Mouse (Mus musculus) midbrain, embryonic 11.5 days (tissue): ENCODE measurements at regions not wholly inside any gene's neighbourhood (a gene's known extent, or its start where the extent isn't known, plus 50 kb on each side); places are given as distances from the start of the nearest gene placed in this dataset.

ENCODE experiments used
- ATAC-seq: fragments of 200-750 bp; cut with Nextera tagmentation; 2 replicates; pipeline ENCODE4 v1.8.0; 2017; ENCODE audit warnings: moderate TSS enrichment, moderate library complexity; ENCODE audit not compliant: low FRiP score
- DNase-seq: peaks from one replicate; pipeline ENCODE4 v3.0.0; 2015; ENCODE audit warnings: low spot score; ENCODE audit errors: missing footprints
- H3K27ac ChIP-seq: fragments of 300-500 bp; sonication (generic); 2 replicates; pipeline ENCODE4 v1.5.1; 2014; ENCODE audit warnings: low read depth, low read length
- H3K27me3 ChIP-seq: fragments of 300-500 bp; sonication (generic); 2 replicates; pipeline ENCODE4 v1.6.1; 2014; ENCODE audit warnings: mild to moderate bottlenecking, low read length, moderate library complexity, mixed read lengths; ENCODE audit not compliant: control insufficient read depth, insufficient read depth
- H3K36me3 ChIP-seq: fragments of 300-500 bp; sonication (generic); 2 replicates; pipeline ENCODE4 v1.6.1; 2014; ENCODE audit warnings: mild to moderate bottlenecking, low read length, moderate library complexity, mixed read lengths; ENCODE audit not compliant: control insufficient read depth, insufficient read depth
- H3K4me1 ChIP-seq: fragments of 300-500 bp; sonication (generic); 2 replicates; pipeline ENCODE4 v1.6.1; 2014; ENCODE audit warnings: low read length; ENCODE audit not compliant: control insufficient read depth, insufficient read depth
- H3K4me2 ChIP-seq: fragments of 300-500 bp; sonication (generic); 2 replicates; pipeline ENCODE4 v1.6.1; 2014; ENCODE audit warnings: mild to moderate bottlenecking, moderate library complexity
- H3K4me3 ChIP-seq: fragments of 300-500 bp; sonication (generic); 2 replicates; pipeline ENCODE4 v1.5.1; 2014; ENCODE audit warnings: low read depth, low read length
- H3K9ac ChIP-seq: fragments of 300-500 bp; sonication (generic); 2 replicates; pipeline ENCODE4 v1.6.1; 2014; ENCODE audit warnings: low read length
- H3K9me3 ChIP-seq: fragments of 300-500 bp; sonication (generic); 2 replicates; pipeline ENCODE4 v1.6.1; 2016; ENCODE audit warnings: low read length; ENCODE audit not compliant: control insufficient read depth
- WGBS: fragments of 180-500 bp; shearing (Covaris S2); extraction: QIAGEN DNeasy Blood & Tissue Kit; methylation state at CpG from one replicate; pipeline ENCODE4 v1.1.7; 2014; 5-methylcytosine and 5-hydroxymethylcytosine counted together

DNA sequence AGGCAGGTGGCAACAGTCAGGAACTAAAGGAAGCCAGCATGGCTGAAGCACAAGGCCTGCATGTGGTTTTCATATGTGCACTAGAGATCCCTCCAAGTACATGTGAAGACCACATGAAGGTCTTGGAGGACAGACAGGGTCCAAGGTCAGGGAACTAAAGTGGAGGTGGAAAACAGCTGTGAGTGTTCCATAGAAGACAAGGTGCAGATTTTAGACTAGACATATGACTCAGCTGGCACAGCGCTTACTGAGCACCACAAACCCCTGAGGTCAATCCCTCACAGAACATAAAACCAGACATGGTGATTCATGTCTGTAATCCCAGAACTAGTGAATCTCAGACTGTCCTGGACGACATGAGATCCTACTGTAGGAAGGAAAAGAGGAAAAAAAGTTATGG is 75.3 kb upstream of the Rnf152 start:
- ATAC-seq = no peak
- WGBS = 74% methylated on average over 2 of the region's 2 CpGs
- H3K27me3 ChIP-seq = peaks cover 2% of the 10 kb centered on the region; the same call in 1 of the 2 replicates

DNA sequence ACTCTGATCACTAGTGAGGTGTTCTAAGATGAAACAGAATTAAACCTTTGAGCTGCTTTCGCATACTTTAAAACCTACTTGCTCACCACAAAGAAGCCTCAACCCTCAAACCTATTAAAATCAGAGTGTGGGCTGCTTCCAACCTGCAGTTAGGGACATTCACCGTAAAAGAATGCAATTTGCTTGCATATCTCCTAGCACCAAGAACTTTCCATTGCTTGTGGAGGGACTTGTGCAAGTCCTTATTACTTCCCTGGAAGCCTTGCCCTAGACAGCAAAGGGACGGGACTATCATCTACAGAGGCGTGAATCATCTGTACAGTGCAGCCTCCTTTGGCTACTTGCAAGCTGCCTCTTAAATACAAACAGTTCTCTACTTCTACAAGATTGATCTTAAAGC is 74.2 kb upstream of the Rnf152 start:
- no peak overlapping the region for H3K4me2 ChIP-seq
- no peak overlapping the region for H3K9ac ChIP-seq
- H3K27me3 ChIP-seq = no peaks in the 10 kb centered on the region
- WGBS = 90% methylated on average over 4 of the region's 4 CpGs
- no peaks in the 10 kb centered on the region for H3K36me3 ChIP-seq
- H3K4me1 ChIP-seq = peaks cover 4% of the 10 kb centered on the region
- H3K4me3 ChIP-seq = no peak overlapping the region
- ATAC-seq (no peak), DNase-seq (no peak)
- H3K27ac ChIP-seq = no peak overlapping the region
- H3K9me3 ChIP-seq = no peaks in the 10 kb centered on the region

More for the DNA sequence above, 75.3 kb upstream of the Rnf152 start:
- no peak overlapping the region for H3K9ac ChIP-seq
- H3K4me2 ChIP-seq = no peak overlapping the region
- no peaks in the 10 kb centered on the region for H3K9me3 ChIP-seq
- no peaks in the 10 kb centered on the region for H3K36me3 ChIP-seq
- no peak overlapping the region for H3K27ac ChIP-seq
- H3K4me1 ChIP-seq = no peaks in the 10 kb centered on the region
- DNase-seq = no peak
- no peak overlapping the region for H3K4me3 ChIP-seq

GRCm38 (mm10) chr1:105428165-105428564 is 71.7 kb upstream of the Rnf152 start:
- Histone ChIP-seq H3K36me3 (no peaks in the 10 kb centered on the region), H3K9ac (no peak overlapping the region), H3K27me3 (no peaks in the 10 kb centered on the region), H3K4me3 (no peak overlapping the region), H3K4me1 (peaks cover 7% of the 10 kb centered on the region), H3K9me3 (no peaks in the 10 kb centered on the region), H3K27ac (no peak overlapping the region), H3K4me2 (no peak overlapping the region)
- ATAC-seq = no peak
- DNase-seq = no peak
- 93% methylated on average over 1 of the region's 1 CpGs for WGBS

DNA sequence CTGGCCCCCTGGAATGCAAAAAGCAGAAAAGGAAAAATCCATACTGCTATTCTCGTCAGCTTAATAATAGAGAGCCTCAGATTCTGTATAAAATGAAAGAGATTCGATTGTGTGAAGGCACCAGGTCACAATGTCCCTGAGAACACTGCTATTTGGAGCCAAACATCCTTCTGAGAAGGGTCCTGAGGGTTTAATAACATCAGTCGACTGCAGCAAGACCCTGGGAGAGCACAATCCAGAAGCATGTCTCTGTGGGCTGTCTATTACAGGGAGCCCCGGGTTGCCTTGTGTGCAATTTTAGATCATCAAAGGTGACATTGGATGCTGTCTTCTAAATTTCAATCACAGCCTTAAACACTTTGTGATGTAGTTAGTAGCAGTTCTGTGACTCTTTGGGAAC is 69.6 kb upstream of the Rnf152 start:
- ATAC-seq (no peak), DNase-seq (no peak)
- H3K4me2 ChIP-seq = no peak overlapping the region
- H3K27ac ChIP-seq = no peak overlapping the region
- no peaks in the 10 kb centered on the region for H3K9me3 ChIP-seq
- H3K27me3 ChIP-seq = no peaks in the 10 kb centered on the region
- no peak overlapping the region for H3K9ac ChIP-seq
- 27% methylated on average over 4 of the region's 4 CpGs for WGBS
- H3K4me1 ChIP-seq = peaks cover 7% of the 10 kb centered on the region
- H3K4me3 ChIP-seq = no peak overlapping the region
- no peaks in the 10 kb centered on the region for H3K36me3 ChIP-seq

- Histone ChIP-seq H3K4me2 (no peak overlapping the region), H3K36me3 (no peaks in the 10 kb centered on the region), H3K27me3 (no peaks in the 10 kb centered on the region), H3K9ac (no peak overlapping the region), H3K9me3 (no peaks in the 10 kb centered on the region), H3K27ac (no peak overlapping the region), H3K4me1 (peaks cover 7% of the 10 kb centered on the region), H3K4me3 (no peak overlapping the region)
- DNase-seq = no peak
- WGBS = 24% methylated on average over 2 of the region's 2 CpGs
- ATAC-seq = no peak
Measured at GRCm38 (mm10) chr1:105423380-105423779, 66.9 kb upstream of the Rnf152 start.

GRCm38 (mm10) chr1:105422945-105423344 is 66.4 kb upstream of the Rnf152 start:
- Histone ChIP-seq H3K4me2 (no peak overlapping the region), H3K4me3 (no peak overlapping the region), H3K36me3 (no peaks in the 10 kb centered on the region), H3K4me1 (peaks cover 7% of the 10 kb centered on the region), H3K9ac (no peak overlapping the region), H3K27me3 (no peaks in the 10 kb centered on the region), H3K27ac (no peak overlapping the region), H3K9me3 (no peaks in the 10 kb centered on the region)
- ATAC-seq (no peak), DNase-seq (no peak)
- 89% methylated on average over 6 of the region's 6 CpGs for WGBS

GRCm38 (mm10) chr1:105420374-105421046 is 64.0 kb upstream of the Rnf152 start:
- Histone ChIP-seq H3K4me2 (no peak overlapping the region), H3K27ac (no peak overlapping the region), H3K9ac (no peak overlapping the region), H3K27me3 (no peaks in the 10 kb centered on the region), H3K4me3 (no peak overlapping the region), H3K36me3 (no peaks in the 10 kb centered on the region), H3K4me1 (peaks cover under 1% of the 10 kb centered on the region; the same call in 1 of the 2 replicates), H3K9me3 (no peaks in the 10 kb centered on the region)
- no peak for ATAC-seq
- no peak for DNase-seq
- 84% methylated on average over 5 of the region's 5 CpGs for WGBS
